Mouse (Mus musculus) lung, embryonic 15.5 days (tissue): ENCODE data around the gene Col28a1. TPM values are rescaled to one million over a fixed set of nuclear protein-coding genes. Genes with fewer than 3 reads are reported as not detected.

Experiments
- ATAC-seq: fragments of 200-750 bp; cut with Nextera tagmentation; 2 replicates; pipeline ENCODE4 v1.8.0; 2017; ENCODE audit warnings: moderate number of reproducible peaks, borderline replicate concordance; ENCODE audit not compliant: low FRiP score, low TSS enrichment; ENCODE audit errors: extremely low read depth
- H3K27ac ChIP-seq: fragments of 300-500 bp; sonication (generic); 2 replicates; pipeline ENCODE4 v1.5.1; 2015; ENCODE audit warnings: moderate library complexity, mild to moderate bottlenecking, inconsistent platforms
- H3K27me3 ChIP-seq: fragments of 300-500 bp; sonication (generic); 2 replicates; pipeline ENCODE4 v1.6.1; 2015; ENCODE audit warnings: inconsistent platforms
- H3K36me3 ChIP-seq: fragments of 300-500 bp; sonication (generic); 2 replicates; pipeline ENCODE4 v1.6.1; 2015; ENCODE audit warnings: inconsistent platforms
- H3K4me1 ChIP-seq: fragments of 300-500 bp; sonication (generic); 2 replicates; pipeline ENCODE4 v1.6.1; 2015; ENCODE audit warnings: inconsistent platforms
- H3K4me2 ChIP-seq: fragments of 300-500 bp; sonication (generic); 2 replicates; pipeline ENCODE4 v1.6.1; 2015; ENCODE audit warnings: inconsistent platforms, mild to moderate bottlenecking, moderate library complexity
- H3K4me3 ChIP-seq: fragments of 300-500 bp; sonication (generic); 2 replicates; pipeline ENCODE4 v1.5.1; 2015; ENCODE audit warnings: mild to moderate bottlenecking, inconsistent platforms
- H3K9ac ChIP-seq: fragments of 300-500 bp; sonication (generic); 2 replicates; pipeline ENCODE4 v1.6.1; 2015; ENCODE audit warnings: inconsistent platforms
- H3K9me3 ChIP-seq: fragments of 300-500 bp; sonication (generic); 2 replicates; pipeline ENCODE4 v1.6.1; 2016; ENCODE audit warnings: inconsistent platforms
- WGBS: fragments of 180-500 bp; shearing (Covaris S2); methylation state at CpG from one replicate; pipeline ENCODE4 v1.1.7; 2015; 5-methylcytosine and 5-hydroxymethylcytosine counted together
- polyA plus RNA-seq: library from polyadenylated mRNA; unstranded; fragments of >200 nt; fragmentation: Nextera tagmentation; extraction: Ambion mirVana; gene quantifications from 2 replicates; pipeline ENCODE4 v1.2.1, GENCODE M21; 2015

Col28a1 gene
- 1.7 and 1.9 TPM in 2 replicates for polyA plus RNA-seq

GRCm38 (mm10) chr6:8192517-8192916 is at the start of gene Col28a1:
Gene Col28a1, minus strand, starts transcription at chr6:8192617.
- Histone ChIP-seq H3K4me2 (no peak within 1 kb of the TSS), H3K4me1 (no peaks in the 10 kb centered on the region), H3K27ac (no peak within 1 kb of the TSS), H3K9me3 (no peaks in the 10 kb centered on the region), H3K36me3 (no peaks in the 10 kb centered on the region), H3K4me3 (no peak within 1 kb of the TSS), H3K9ac (no peak within 1 kb of the TSS), H3K27me3 (no peaks in the 10 kb centered on the region)
- ATAC-seq, result no peak

- H3K27me3 ChIP-seq, result no peaks in the 10 kb centered on the region
- no peak overlapping the region for H3K4me2 ChIP-seq
- no peaks in the 10 kb centered on the region for H3K4me1 ChIP-seq
- 83% methylated on average over 3 of the region's 3 CpGs for WGBS
- ATAC-seq, result no peak
- peaks cover 35% of the 10 kb centered on the region for H3K36me3 ChIP-seq
- H3K9ac ChIP-seq, result no peak overlapping the region
- H3K9me3 ChIP-seq, result no peaks in the 10 kb centered on the region
- no peak overlapping the region for H3K27ac ChIP-seq
- no peak overlapping the region for H3K4me3 ChIP-seq
Observed at GRCm38 (mm10) chr6:8228596-8228995, 36.2 kb upstream of the Col28a1 start.

GRCm38 (mm10) chr6:8227035-8227434 is 34.6 kb upstream of the Col28a1 start:
- Histone ChIP-seq H3K4me3 (no peak overlapping the region), H3K9me3 (no peaks in the 10 kb centered on the region), H3K9ac (no peak overlapping the region), H3K27me3 (no peaks in the 10 kb centered on the region), H3K4me2 (no peak overlapping the region), H3K36me3 (peaks cover 25% of the 10 kb centered on the region), H3K27ac (no peak overlapping the region), H3K4me1 (no peaks in the 10 kb centered on the region)
- ATAC-seq, result no peak
- WGBS, result 79% methylated on average over 3 of the region's 3 CpGs

- no peak overlapping the region for H3K9ac ChIP-seq
- no peaks in the 10 kb centered on the region for H3K27me3 ChIP-seq
- H3K9me3 ChIP-seq, result no peaks in the 10 kb centered on the region
- no peak for ATAC-seq
- H3K36me3 ChIP-seq, result peaks cover 10% of the 10 kb centered on the region; the same call in 1 of the 2 replicates
- 90% methylated on average over 3 of the region's 3 CpGs for WGBS
- H3K4me3 ChIP-seq, result no peak overlapping the region
- no peak overlapping the region for H3K27ac ChIP-seq
- H3K4me1 ChIP-seq, result peaks cover 11% of the 10 kb centered on the region
- peak overlapping the region; percentile 52 for H3K4me2 ChIP-seq
Observed at GRCm38 (mm10) chr6:8210661-8211060, 18.2 kb upstream of the Col28a1 start.

GRCm38 (mm10) chr6:8209866-8210186 is 17.4 kb upstream of the Col28a1 start:
- WGBS, result 6% methylated on average over 10 of the region's 10 CpGs
- peak overlapping the region; percentile 52 for H3K4me2 ChIP-seq
- ATAC-seq, result no peak
- peaks cover 11% of the 10 kb centered on the region for H3K4me1 ChIP-seq
- H3K9me3 ChIP-seq, result no peaks in the 10 kb centered on the region
- H3K4me3 ChIP-seq, result peak overlapping the region; percentile 89
- 0 out of 2 replicates have a peak, but pooled peaks cover 2% of the 10 kb centered on the region for H3K36me3 ChIP-seq
- H3K27ac ChIP-seq, result peak overlapping the region; percentile 96
- H3K27me3 ChIP-seq, result no peaks in the 10 kb centered on the region
- H3K9ac ChIP-seq, result peak overlapping the region; percentile 89

GRCm38 (mm10) chr6:8209047-8209865 is 16.8 kb upstream of the Col28a1 start, which contains the start of gene Mios:
Gene Mios, plus strand, starts transcription at chr6:8209222.
- no peaks in the 10 kb centered on the region for H3K27me3 ChIP-seq
- H3K4me2 ChIP-seq, result peak within 1 kb of the TSS; percentile 52
- H3K9ac ChIP-seq, result peak within 1 kb of the TSS; percentile 89
- H3K27ac ChIP-seq, result peak within 1 kb of the TSS; percentile 96
- H3K4me3 ChIP-seq, result peak within 1 kb of the TSS; percentile 89
- peaks cover 11% of the 10 kb centered on the region for H3K4me1 ChIP-seq
- H3K36me3 ChIP-seq, result no peaks in the 10 kb centered on the region
- under 1% methylated on average over 90 of the region's 90 CpGs for WGBS
- peak; percentile 99 for ATAC-seq
- H3K9me3 ChIP-seq, result no peaks in the 10 kb centered on the region

- no peaks in the 10 kb centered on the region for H3K4me1 ChIP-seq
- no peaks in the 10 kb centered on the region for H3K36me3 ChIP-seq
- no peak overlapping the region for H3K9ac ChIP-seq
- H3K9me3 ChIP-seq, result no peaks in the 10 kb centered on the region
- no peaks in the 10 kb centered on the region for H3K27me3 ChIP-seq
- no peak overlapping the region for H3K27ac ChIP-seq
- no peak for ATAC-seq
- WGBS, result 54% methylated on average over 3 of the region's 3 CpGs
- H3K4me2 ChIP-seq, result no peak overlapping the region
- H3K4me3 ChIP-seq, result no peak overlapping the region
Observed at GRCm38 (mm10) chr6:8189917-8190316, 2.5 kb downstream of the Col28a1 start.

- no peak overlapping the region for H3K9ac ChIP-seq
- no peak for ATAC-seq
- H3K27me3 ChIP-seq, result no peaks in the 10 kb centered on the region
- no peaks in the 10 kb centered on the region for H3K36me3 ChIP-seq
- no peaks in the 10 kb centered on the region for H3K9me3 ChIP-seq
- no peak overlapping the region for H3K27ac ChIP-seq
- H3K4me1 ChIP-seq, result no peaks in the 10 kb centered on the region
- 88% methylated on average over 3 of the region's 3 CpGs for WGBS
- H3K4me3 ChIP-seq, result no peak overlapping the region
- no peak overlapping the region for H3K4me2 ChIP-seq
Observed at GRCm38 (mm10) chr6:8188599-8189233, 3.7 kb downstream of the Col28a1 start.

- no peaks in the 10 kb centered on the region for H3K36me3 ChIP-seq
- H3K27ac ChIP-seq, result no peak overlapping the region
- no peak for ATAC-seq
- H3K9me3 ChIP-seq, result no peaks in the 10 kb centered on the region
- H3K4me1 ChIP-seq, result peaks cover 9% of the 10 kb centered on the region; the same call in 1 of the 2 replicates
- H3K27me3 ChIP-seq, result no peaks in the 10 kb centered on the region
- 15% methylated on average over 10 of the region's 10 CpGs for WGBS
- no peak overlapping the region for H3K4me3 ChIP-seq
- H3K9ac ChIP-seq, result no peak overlapping the region
- H3K4me2 ChIP-seq, result peak overlapping the region; percentile 33
Observed at GRCm38 (mm10) chr6:8178397-8178941, 13.9 kb downstream of the Col28a1 start.

- H3K27me3 ChIP-seq, result no peaks in the 10 kb centered on the region
- no peak for ATAC-seq
- no peaks in the 10 kb centered on the region for H3K9me3 ChIP-seq
- H3K36me3 ChIP-seq, result no peaks in the 10 kb centered on the region
- 84% methylated on average over 2 of the region's 2 CpGs for WGBS
- H3K4me3 ChIP-seq, result no peak overlapping the region
- peaks cover 9% of the 10 kb centered on the region; the same call in 1 of the 2 replicates for H3K4me1 ChIP-seq
- no peak overlapping the region for H3K27ac ChIP-seq
- H3K9ac ChIP-seq, result no peak overlapping the region
- no peak overlapping the region for H3K4me2 ChIP-seq
Observed at GRCm38 (mm10) chr6:8176116-8176515, 16.3 kb downstream of the Col28a1 start.

- no peaks in the 10 kb centered on the region for H3K36me3 ChIP-seq
- no peak overlapping the region for H3K4me3 ChIP-seq
- no peaks in the 10 kb centered on the region for H3K9me3 ChIP-seq
- 89% methylated on average over 7 of the region's 7 CpGs for WGBS
- no peak overlapping the region for H3K4me2 ChIP-seq
- ATAC-seq, result no peak
- H3K27me3 ChIP-seq, result no peaks in the 10 kb centered on the region
- H3K27ac ChIP-seq, result no peak overlapping the region
- H3K4me1 ChIP-seq, result peaks cover 9% of the 10 kb centered on the region; the same call in 1 of the 2 replicates
- H3K9ac ChIP-seq, result no peak overlapping the region
Observed at GRCm38 (mm10) chr6:8175346-8175745, 17.1 kb downstream of the Col28a1 start.

GRCm38 (mm10) chr6:8174062-8174461 is 18.4 kb downstream of the Col28a1 start:
- WGBS, result 15% methylated on average over 2 of the region's 2 CpGs
- no peaks in the 10 kb centered on the region for H3K9me3 ChIP-seq
- no peaks in the 10 kb centered on the region for H3K27me3 ChIP-seq
- no peak overlapping the region for H3K27ac ChIP-seq
- peak; percentile 31; the same call in 1 of the 2 replicates for ATAC-seq
- peaks cover 9% of the 10 kb centered on the region; the same call in 1 of the 2 replicates for H3K4me1 ChIP-seq
- H3K4me3 ChIP-seq, result no peak overlapping the region
- H3K36me3 ChIP-seq, result no peaks in the 10 kb centered on the region
- no peak overlapping the region for H3K9ac ChIP-seq
- H3K4me2 ChIP-seq, result no peak overlapping the region
